Mouse (Mus musculus): ENCODE results near the gene Scn4a.

- TF ChIP-seq POLR2A (IDR thresholded peaks at IDR 0.05; ENCODE audit: control insufficient read depth, extremely low read depth, insufficient read depth, low read length, poor library complexity) (no peak), CTCF (IDR thresholded peaks at IDR 0.05; ENCODE audit: borderline replicate concordance, control insufficient read depth, extremely low read depth, insufficient read depth, low read length, poor library complexity) (no peak)
These were observed 70.6 kb downstream of the Scn4a start for GRCm38 (mm10) chr11:106282452-106282851.
